Mouse (Mus musculus) MEL (cell line): ENCODE measurements around the gene Trim63.

Source experiments
- CTCF ChIP-seq, 3 experiments: IDR thresholded peaks in 2 of 3; conservative IDR thresholded peaks in 1 of 3; 2 replicates each; pipeline ENCODE4 v1.5.1; 2011 to 2012; ENCODE audit warnings: low read length in 3 of 3, low read depth in 2 of 3, mild to moderate bottlenecking in 2 of 3, improper control_type of control experiment in 1 of 3, inconsistent platforms in 1 of 3, mixed read lengths in 1 of 3, moderate library complexity in 1 of 3; ENCODE audit not compliant: control insufficient read depth in 1 of 3, insufficient read depth in 1 of 3, poor library complexity in 1 of 3, severe bottlenecking in 1 of 3
- ELF1 ChIP-seq: IDR thresholded peaks from 2 replicates; pipeline ENCODE4 v1.6.1; 2014; ENCODE audit warnings: low read depth, mild to moderate bottlenecking, inconsistent platforms, low read length, improper control_type of control experiment, moderate library complexity
- EP300 ChIP-seq, 2 experiments: IDR thresholded peaks; 2 replicates each; pipeline ENCODE4 v1.6.1; 2011; ENCODE audit warnings: improper control_type of control experiment in 2 of 2, low read length in 2 of 2, low read depth in 1 of 2, mild to moderate bottlenecking in 1 of 2
- HCFC1 ChIP-seq: IDR thresholded peaks from 2 replicates; pipeline ENCODE4 v1.6.1; 2012; ENCODE audit warnings: low read depth, mild to moderate bottlenecking, inconsistent platforms, low read length, improper control_type of control experiment, moderate library complexity
- JUND ChIP-seq: IDR thresholded peaks from 2 replicates; pipeline ENCODE4 v1.6.1; 2011; ENCODE audit warnings: low read depth, mild to moderate bottlenecking, improper control_type of control experiment, low read length
- MAFK ChIP-seq: IDR thresholded peaks from 2 replicates; pipeline ENCODE4 v1.6.1; 2011; ENCODE audit warnings: low read depth, mild to moderate bottlenecking, low read length, improper control_type of control experiment, borderline replicate concordance
- MAX ChIP-seq: IDR thresholded peaks from 2 replicates; pipeline ENCODE4 v1.6.1; 2011; ENCODE audit warnings: low read length, improper control_type of control experiment
- POLR2A ChIP-seq, 2 experiments: IDR thresholded peaks; 2 replicates each; pipeline ENCODE4 v1.6.1; 2011 to 2012; ENCODE audit warnings: low read length in 2 of 2, mild to moderate bottlenecking in 2 of 2, control low read depth in 1 of 2, improper control_type of control experiment in 1 of 2, low read depth in 1 of 2, moderate library complexity in 1 of 2; ENCODE audit not compliant: control insufficient read depth in 1 of 2, insufficient read depth in 1 of 2, poor library complexity in 1 of 2
- RCOR1 ChIP-seq: IDR thresholded peaks from 2 replicates; pipeline ENCODE4 v1.6.1; 2012; ENCODE audit warnings: low read depth, mild to moderate bottlenecking, inconsistent platforms, low read length, improper control_type of control experiment
- SIN3A ChIP-seq: IDR thresholded peaks from 2 replicates; pipeline ENCODE4 v1.6.1; 2012; ENCODE audit warnings: low read length, improper control_type of control experiment, inconsistent platforms
- TCF12 ChIP-seq: IDR thresholded peaks from 2 replicates; pipeline ENCODE4 v1.6.1; 2014; ENCODE audit warnings: low read depth, mild to moderate bottlenecking, inconsistent platforms, low read length, improper control_type of control experiment, moderate library complexity
- USF2 ChIP-seq, 2 experiments: IDR thresholded peaks; 2 replicates each; pipeline ENCODE4 v1.6.1; 2011 to 2012; ENCODE audit warnings: improper control_type of control experiment in 2 of 2, low read length in 2 of 2, borderline replicate concordance in 1 of 2, inconsistent platforms in 1 of 2, low read depth in 1 of 2, mild to moderate bottlenecking in 1 of 2; ENCODE audit not compliant: insufficient read depth in 1 of 2
- ZC3H11A ChIP-seq: IDR thresholded peaks from 2 replicates; pipeline ENCODE4 v1.6.1; 2012; ENCODE audit warnings: low read depth, mild to moderate bottlenecking, inconsistent platforms, low read length, improper control_type of control experiment
- ZKSCAN1 ChIP-seq: IDR thresholded peaks from 2 replicates; pipeline ENCODE4 v1.6.1; 2012; ENCODE audit warnings: low read depth, mild to moderate bottlenecking, inconsistent platforms, low read length, improper control_type of control experiment, moderate library complexity

- no peak for TF ChIP-seq JUND
- no peak for TF ChIP-seq POLR2A (IDR thresholded peaks at IDR 0.05; ENCODE audit: control insufficient read depth in 1 of 2, insufficient read depth in 1 of 2, low read depth in 1 of 2, low read length in 2 of 2, poor library complexity in 1 of 2)
- TF ChIP-seq ZC3H11A, result no peak
- TF ChIP-seq CTCF (IDR thresholded peaks at IDR 0.05 in 2 of 3, conservative IDR thresholded peaks at IDR 0.05 in 1 of 3; ENCODE audit: control insufficient read depth in 1 of 3, insufficient read depth in 1 of 3, low read depth in 2 of 3, low read length in 3 of 3, poor library complexity in 1 of 3, severe bottlenecking in 1 of 3), result peak; percentile 5 to 38 (median 23); a peak in 4 of 6 replicates
- no peak for TF ChIP-seq USF2 (IDR thresholded peaks at IDR 0.05; ENCODE audit: borderline replicate concordance in 1 of 2, insufficient read depth in 1 of 2, low read depth in 1 of 2, low read length in 2 of 2)
- TF ChIP-seq MAFK, result no peak
- no peak for TF ChIP-seq ZKSCAN1
- TF ChIP-seq ELF1, result no peak
- TF ChIP-seq HCFC1, result no peak
- no peak for TF ChIP-seq TCF12
- no peak for TF ChIP-seq SIN3A
- no peak for TF ChIP-seq RCOR1
- TF ChIP-seq EP300 (IDR thresholded peaks at IDR 0.05; ENCODE audit: low read depth in 1 of 2, low read length in 2 of 2), result no peak
- no peak for TF ChIP-seq MAX
Measured at GRCm38 (mm10) chr4:134296523-134296922, 18.4 kb upstream of the Trim63 start.
